Mouse (Mus musculus) liver, embryonic 14 days (tissue): ENCODE data around the gene Ufsp1. TPM values are rescaled to one million over a fixed set of nuclear protein-coding genes. Genes with fewer than 3 reads are reported as not detected.

Experiments used
- polyA plus RNA-seq: library from polyadenylated mRNA; depleted of rRNA; stranded (reverse); fragments of >200 nt; gene quantifications from 2 replicates; pipeline ENCODE4 v1.2.3, GENCODE M21; 2012; rRNA removed

Gene Ufsp1
- polyA plus RNA-seq = 7.1 and 9.5 TPM in 2 replicates

GRCm38 (mm10) chr5:137293839-137294743 is at the start of gene Ufsp1:
Gene Ufsp1, plus strand, starts transcription at chr5:137294629.

GRCm38 (mm10) chr5:137287032-137287952 is 7.1 kb upstream of the Ufsp1 start, which contains the start of gene Ache:
Gene Ache, plus strand, starts transcription at chr5:137287519.

GRCm38 (mm10) chr5:137307071-137307912 is 12.9 kb downstream of the Ufsp1 start, which contains the start of gene Srrt:
Gene Srrt, minus strand, starts transcription at chr5:137307674.

GRCm38 (mm10) chr5:137314193-137315083 is 20.0 kb downstream of the Ufsp1 start, which contains the start of gene Trip6:
Gene Trip6, minus strand, starts transcription at chr5:137314404.

GRCm38 (mm10) chr5:137333512-137334174 is 39.2 kb downstream of the Ufsp1 start, which contains the start of gene Slc12a9:
Gene Slc12a9, minus strand, starts transcription at chr5:137333597.

Other genes starting within 250 kb of the Ufsp1 start
- 62.9 and 70.4 TPM in 2 replicates for gene Ap1s1, start 248.5 kb upstream of the Ufsp1 start, polyA plus RNA-seq
- gene Serpine1, start 222.4 kb upstream of the Ufsp1 start, polyA plus RNA-seq = 0.17 and 0.20 TPM in 2 replicates
- gene Trim56, start 178.4 kb upstream of the Ufsp1 start, polyA plus RNA-seq = 4.1 and 6.0 TPM in 2 replicates
- not detected in 2 replicates for gene Muc3, start 145.3 kb upstream of the Ufsp1 start, polyA plus RNA-seq
- 0.06 and 0.08 TPM in 2 replicates for gene Muc3a, start 82.2 kb upstream of the Ufsp1 start, polyA plus RNA-seq
- 15.0 and 20.1 TPM in 2 replicates for gene Ache, start 7.1 kb upstream of the Ufsp1 start, polyA plus RNA-seq
- 103 and 106 TPM in 2 replicates for gene Srrt, start 13.0 kb downstream of the Ufsp1 start, polyA plus RNA-seq
- gene Trip6, start 19.8 kb downstream of the Ufsp1 start, polyA plus RNA-seq = 6.6 and 7.1 TPM in 2 replicates
- 2.0 and 2.3 TPM in 2 replicates for gene Slc12a9, start 39.0 kb downstream of the Ufsp1 start, polyA plus RNA-seq
- gene Ephb4, start 55.5 kb downstream of the Ufsp1 start, polyA plus RNA-seq = 7.3 and 7.7 TPM in 2 replicates
- gene Zan, start 182.4 kb downstream of the Ufsp1 start, polyA plus RNA-seq = 0.14 and 0.20 TPM in 2 replicates
- gene Pop7, start 207.9 kb downstream of the Ufsp1 start, polyA plus RNA-seq = 20.0 and 23.2 TPM in 2 replicates
- 5.6 and 5.7 TPM in 2 replicates for gene Gigyf1, start 223.9 kb downstream of the Ufsp1 start, polyA plus RNA-seq
- 0.26 and 0.44 TPM in 2 replicates for gene Epo, start 238.6 kb downstream of the Ufsp1 start, polyA plus RNA-seq
- gene Gnb2, start 238.9 kb downstream of the Ufsp1 start, polyA plus RNA-seq = 173 and 208 TPM in 2 replicates